Mouse (Mus musculus) ES-Bruce4 (cell line): ENCODE data around the gene Mylpf. TPM values are rescaled to one million over a fixed set of nuclear protein-coding genes. Genes with fewer than 3 reads are reported as not detected.

Experiments
- H3K27ac ChIP-seq: 2 replicates; pipeline ENCODE4 v1.5.1; 2012; ENCODE audit warnings: low read length, inconsistent platforms; ENCODE audit not compliant: insufficient read depth
- H3K27me3 ChIP-seq: 2 replicates; pipeline ENCODE4 v1.6.1; 2012; ENCODE audit warnings: mild to moderate bottlenecking, low read length, inconsistent platforms; ENCODE audit not compliant: control insufficient read depth, poor library complexity, insufficient read depth, severe bottlenecking
- H3K36me3 ChIP-seq: 2 replicates; pipeline ENCODE4 v1.6.1; 2012; ENCODE audit warnings: inconsistent platforms, mild to moderate bottlenecking, low read length, moderate library complexity; ENCODE audit not compliant: control insufficient read depth, poor library complexity, insufficient read depth, severe bottlenecking
- H3K4me1 ChIP-seq: one replicate; pipeline ENCODE4 v1.8.1; 2011; ENCODE audit warnings: low read length; ENCODE audit not compliant: control insufficient read depth, insufficient read depth
- H3K4me3 ChIP-seq: 2 replicates; pipeline ENCODE4 v1.5.1; 2011; ENCODE audit warnings: low read depth, mild to moderate bottlenecking, low read length
- H3K9ac ChIP-seq: 2 replicates; pipeline ENCODE4 v1.6.1; 2012; ENCODE audit warnings: low read depth, mild to moderate bottlenecking, inconsistent platforms; ENCODE audit not compliant: poor library complexity, severe bottlenecking
- H3K9me3 ChIP-seq: replicated peaks from 2 replicates; pipeline ENCODE4 v1.6.1; 2012; ENCODE audit warnings: mild to moderate bottlenecking, low read length, inconsistent platforms; ENCODE audit not compliant: control insufficient read depth, poor library complexity, insufficient read depth, severe bottlenecking
- CTCF ChIP-seq: IDR thresholded peaks from one replicate; pipeline ENCODE4 v1.8.1; 2011; ENCODE audit warnings: low read depth, low read length
- EP300 ChIP-seq: IDR thresholded peaks from 2 replicates; pipeline ENCODE4 v1.6.1; 2011; ENCODE audit warnings: low read depth, low read length; ENCODE audit not compliant: insufficient read depth
- POLR2A ChIP-seq: IDR thresholded peaks from one replicate; pipeline ENCODE4 v1.8.1; 2011; ENCODE audit warnings: low read length; ENCODE audit not compliant: insufficient read depth
- polyA plus RNA-seq: library from polyadenylated mRNA; stranded (reverse); fragments of >200 nt; gene quantifications from 2 replicates; pipeline ENCODE4 v1.2.4, GENCODE M21; 2011; ENCODE audit warnings: low read depth; ENCODE audit not compliant: missing spikeins, insufficient read depth, insufficient read length

Mylpf gene
- polyA plus RNA-seq, 1 experiment: 278 TPM

GRCm38 (mm10) chr7:127233368-127233749 is 24.7 kb downstream of the Mylpf start:
- Histone ChIP-seq H3K4me1 (no peaks in the 10 kb centered on the region), H3K36me3 (peaks cover 39% of the 10 kb centered on the region), H3K4me3 (peak overlapping the region; percentile 89)

GRCm38 (mm10) chr7:127233765-127234164 is 25.1 kb downstream of the Mylpf start:
- Histone ChIP-seq H3K27ac (peak overlapping the region; percentile 88), H3K4me1 (no peaks in the 10 kb centered on the region), H3K4me3 (peak overlapping the region; percentile 89), H3K9me3 (no peaks in the 10 kb centered on the region), H3K36me3 (peaks cover 39% of the 10 kb centered on the region), H3K27me3 (no peaks in the 10 kb centered on the region), H3K9ac (peak overlapping the region; percentile 95)
- no peak for TF ChIP-seq EP300
- TF ChIP-seq CTCF: no peak
- no peak for TF ChIP-seq POLR2A

More at GRCm38 (mm10) chr7:127233368-127233749, 24.7 kb downstream of the Mylpf start:
- TF ChIP-seq CTCF: no peak
- TF ChIP-seq POLR2A: no peak
- no peak for TF ChIP-seq EP300
- H3K27me3 ChIP-seq: no peaks in the 10 kb centered on the region
- H3K9me3 ChIP-seq: no peaks in the 10 kb centered on the region
- peak overlapping the region; percentile 88 for H3K27ac ChIP-seq
- peak overlapping the region; percentile 95 for H3K9ac ChIP-seq

- no peaks in the 10 kb centered on the region for H3K27me3 ChIP-seq
- H3K4me3 ChIP-seq: peak overlapping the region; percentile 78
- no peak for TF ChIP-seq POLR2A
- no peak for TF ChIP-seq CTCF
- no peak for TF ChIP-seq EP300
- H3K9me3 ChIP-seq: no peaks in the 10 kb centered on the region
- peak overlapping the region; percentile 95 for H3K9ac ChIP-seq
- peak overlapping the region; percentile 33; the same call in 1 of the 2 replicates for H3K27ac ChIP-seq
- peaks cover 37% of the 10 kb centered on the region for H3K36me3 ChIP-seq
- no peaks in the 10 kb centered on the region for H3K4me1 ChIP-seq
Observed at GRCm38 (mm10) chr7:127234777-127235176, 26.1 kb downstream of the Mylpf start.

- H3K4me3 ChIP-seq: peak overlapping the region; percentile 58
- H3K27me3 ChIP-seq: no peaks in the 10 kb centered on the region
- no peaks in the 10 kb centered on the region; the same call in 1 of the 2 replicates for H3K36me3 ChIP-seq
- peaks cover 2% of the 10 kb centered on the region for H3K4me1 ChIP-seq
- peak overlapping the region; percentile 82 for H3K9ac ChIP-seq
- H3K27ac ChIP-seq: peak overlapping the region; percentile 62
- no peaks in the 10 kb centered on the region for H3K9me3 ChIP-seq
- no peak for TF ChIP-seq EP300
- TF ChIP-seq POLR2A: no peak
- no peak for TF ChIP-seq CTCF
Observed at GRCm38 (mm10) chr7:127243361-127243867, 34.7 kb downstream of the Mylpf start.

GRCm38 (mm10) chr7:127243870-127244657 is 35.4 kb downstream of the Mylpf start, which contains the start of gene Zfp771:
TSS of gene Zfp771 (plus strand) at chr7:127244274.
- Histone ChIP-seq H3K9me3 (no peaks in the 10 kb centered on the region), H3K27me3 (no peaks in the 10 kb centered on the region), H3K36me3 (no peaks in the 10 kb centered on the region; the same call in 1 of the 2 replicates), H3K4me3 (peak within 1 kb of the TSS; percentile 91), H3K9ac (peak within 1 kb of the TSS; percentile 82), H3K4me1 (peaks cover 2% of the 10 kb centered on the region), H3K27ac (peak within 1 kb of the TSS; percentile 70)
- TF ChIP-seq EP300 (no peak), POLR2A (peak; percentile 12), CTCF (no peak)
